Mouse (Mus musculus) midbrain, embryonic 14.5 days (tissue): Measurements from ENCODE around the gene Asnsd1. TPM values are rescaled to one million over a fixed set of nuclear protein-coding genes. Genes with fewer than 3 reads are reported as not detected.
A peak's percentile ranks its signal among the peaks of the same experiment; 100 is the strongest.
"Not testable (repeated sequence)": the region's sequence is repeated elsewhere in the genome, so short reads cannot be mapped to it uniquely, and the experiment has no call there.

Source experiments
- ATAC-seq: fragments of 200-750 bp; cut with Nextera tagmentation; 2 replicates; pipeline ENCODE4 v1.8.0; 2017; ENCODE audit warnings: moderate number of reproducible peaks, moderate library complexity; ENCODE audit not compliant: low FRiP score, low TSS enrichment
- DNase-seq: peaks from one replicate; pipeline ENCODE4 v3.0.0-alpha.2; 2015
- H3K27ac ChIP-seq: fragments of 300-500 bp; sonication (generic); replicated peaks from 2 replicates; pipeline ENCODE4 v1.5.1; 2014; ENCODE audit warnings: mild to moderate bottlenecking, low read depth, low read length, moderate library complexity
- H3K27me3 ChIP-seq: fragments of 300-500 bp; sonication (generic); 2 replicates; pipeline ENCODE4 v1.6.1; 2014; ENCODE audit warnings: low read length, control low read depth, mixed read lengths; ENCODE audit not compliant: control insufficient read depth, insufficient read depth
- H3K36me3 ChIP-seq: fragments of 300-500 bp; sonication (generic); 2 replicates; pipeline ENCODE4 v1.6.1; 2014; ENCODE audit warnings: low read length, control low read depth; ENCODE audit not compliant: control insufficient read depth, insufficient read depth
- H3K4me1 ChIP-seq: fragments of 300-500 bp; sonication (generic); 2 replicates; pipeline ENCODE4 v1.6.1; 2014; ENCODE audit warnings: mild to moderate bottlenecking, antibody characterized with exemption, low read length, control low read depth; ENCODE audit not compliant: control insufficient read depth, insufficient read depth
- H3K4me2 ChIP-seq: fragments of 300-500 bp; sonication (generic); 2 replicates; pipeline ENCODE4 v1.6.1; 2014; ENCODE audit warnings: mild to moderate bottlenecking, low read length, moderate library complexity
- H3K4me3 ChIP-seq: fragments of 300-500 bp; sonication (generic); replicated peaks from 2 replicates; pipeline ENCODE4 v1.5.1; 2014; ENCODE audit warnings: low read depth, low read length
- H3K9ac ChIP-seq: fragments of 300-500 bp; sonication (generic); replicated peaks from 2 replicates; pipeline ENCODE4 v1.6.1; 2014; ENCODE audit warnings: mild to moderate bottlenecking, low read length, moderate library complexity
- H3K9me3 ChIP-seq: fragments of 300-500 bp; sonication (generic); 2 replicates; pipeline ENCODE4 v1.6.1; 2016; ENCODE audit warnings: low read length, control low read depth, mixed read lengths; ENCODE audit not compliant: control insufficient read depth
- WGBS: fragments of 180-500 bp; shearing (Covaris S2); extraction: QIAGEN DNeasy Blood & Tissue Kit; methylation state at CpG from one replicate; pipeline ENCODE4 v1.1.7; 2014; 5-methylcytosine and 5-hydroxymethylcytosine counted together
- polyA plus RNA-seq: library from polyadenylated mRNA; unstranded; fragments of >200 nt; fragmentation: Nextera tagmentation; extraction: Ambion mirVana; gene quantifications from 2 replicates; pipeline ENCODE4 v1.2.1, GENCODE M21; 2014

The Asnsd1 gene
- polyA plus RNA-seq, 1 experiment from 2014 or later: 71.2 TPM

GRCm38 (mm10) chr1:53337403-53337802, 15.1 kb downstream of the Asnsd1 start:
- H3K27ac ChIP-seq, ATAC-seq, H3K9ac ChIP-seq, DNase-seq, H3K9me3 ChIP-seq, H3K4me2 ChIP-seq, H3K4me3 ChIP-seq, H3K27me3 ChIP-seq, H3K4me1 ChIP-seq: not testable (repeated sequence)
- WGBS: 73% methylated on average over 2 of the region's 2 CpGs
- H3K36me3 ChIP-seq: peaks cover 16% of the 10 kb centered on the region

- H3K4me2 ChIP-seq: no peak overlapping the region
- no peak overlapping the region for H3K27ac ChIP-seq
- H3K9ac ChIP-seq: no peak overlapping the region
- H3K4me3 ChIP-seq: no peak overlapping the region
- no peak for DNase-seq
- no peaks in the 10 kb centered on the region for H3K27me3 ChIP-seq
- peaks cover 1% of the 10 kb centered on the region; the same call in 1 of the 2 replicates for H3K36me3 ChIP-seq
- ATAC-seq: no peak
- no peaks in the 10 kb centered on the region for H3K9me3 ChIP-seq
- no peaks in the 10 kb centered on the region for H3K4me1 ChIP-seq
Observed at GRCm38 (mm10) chr1:53335465-53335864, 17.1 kb downstream of the Asnsd1 start.

- 57% methylated on average over 5 of the region's 5 CpGs for WGBS
- H3K36me3 ChIP-seq, H3K4me3 ChIP-seq, H3K4me1 ChIP-seq, DNase-seq, H3K27ac ChIP-seq, ATAC-seq, H3K9ac ChIP-seq, H3K27me3 ChIP-seq, H3K9me3 ChIP-seq, H3K4me2 ChIP-seq: not testable (repeated sequence)
Observed at GRCm38 (mm10) chr1:53333527-53333926, 19.0 kb downstream of the Asnsd1 start.

GRCm38 (mm10) chr1:53324827-53325494, 27.6 kb downstream of the Asnsd1 start:
- H3K36me3 ChIP-seq: peaks cover 20% of the 10 kb centered on the region
- WGBS: 95% methylated on average over 5 of the region's 5 CpGs
- H3K27me3 ChIP-seq: no peaks in the 10 kb centered on the region
- ATAC-seq (no peak), DNase-seq (no peak)
- H3K4me3 ChIP-seq: no peak overlapping the region
- H3K27ac ChIP-seq: no peak overlapping the region
- no peaks in the 10 kb centered on the region for H3K4me1 ChIP-seq
- H3K4me2 ChIP-seq: no peak overlapping the region
- H3K9ac ChIP-seq: no peak overlapping the region
- no peaks in the 10 kb centered on the region for H3K9me3 ChIP-seq

- WGBS: 93% methylated on average over 1 of the region's 1 CpGs
- H3K27me3 ChIP-seq: no peaks in the 10 kb centered on the region
- no peak overlapping the region for H3K4me3 ChIP-seq
- H3K9me3 ChIP-seq: no peaks in the 10 kb centered on the region
- DNase-seq: no peak
- peaks cover 23% of the 10 kb centered on the region for H3K36me3 ChIP-seq
- no peak overlapping the region for H3K27ac ChIP-seq
- H3K9ac ChIP-seq: no peak overlapping the region
- H3K4me2 ChIP-seq: no peak overlapping the region
- H3K4me1 ChIP-seq: no peaks in the 10 kb centered on the region
- ATAC-seq: no peak
Observed at GRCm38 (mm10) chr1:53324277-53324676, 28.3 kb downstream of the Asnsd1 start.

GRCm38 (mm10) chr1:53323254-53323653, 29.3 kb downstream of the Asnsd1 start:
- Histone ChIP-seq H3K4me2 (no peak overlapping the region), H3K27me3 (no peaks in the 10 kb centered on the region), H3K4me1 (no peaks in the 10 kb centered on the region), H3K27ac (no peak overlapping the region), H3K36me3 (peaks cover 27% of the 10 kb centered on the region), H3K4me3 (no peak overlapping the region), H3K9ac (no peak overlapping the region), H3K9me3 (no peaks in the 10 kb centered on the region)
- DNase-seq (no peak), ATAC-seq (no peak)
- WGBS: 96% methylated on average over 5 of the region's 5 CpGs

- Histone ChIP-seq H3K4me2 (no peak overlapping the region), H3K4me3 (no peak overlapping the region), H3K9me3 (no peaks in the 10 kb centered on the region), H3K4me1 (no peaks in the 10 kb centered on the region), H3K27me3 (no peaks in the 10 kb centered on the region), H3K27ac (no peak overlapping the region), H3K9ac (no peak overlapping the region), H3K36me3 (peaks cover 33% of the 10 kb centered on the region)
- ATAC-seq (no peak), DNase-seq (no peak)
- 96% methylated on average over 4 of the region's 4 CpGs for WGBS
Observed at GRCm38 (mm10) chr1:53321662-53322344, 30.7 kb downstream of the Asnsd1 start.

GRCm38 (mm10) chr1:53312989-53313967, 39.3 kb downstream of the Asnsd1 start, which contains the start of gene Osgepl1:
TSS of gene Osgepl1 (plus strand) at chr1:53313624.
- Histone ChIP-seq H3K27me3 (no peaks in the 10 kb centered on the region), H3K27ac (peak within 1 kb of the TSS; percentile 85), H3K9me3 (no peaks in the 10 kb centered on the region), H3K4me2 (peak within 1 kb of the TSS; percentile 62), H3K4me3 (peak within 1 kb of the TSS; percentile 69), H3K4me1 (0 out of 2 replicates have a peak, but pooled peaks cover 3% of the 10 kb centered on the region), H3K9ac (peak within 1 kb of the TSS; percentile 72), H3K36me3 (peaks cover 20% of the 10 kb centered on the region)
- ATAC-seq (peak; percentile 98), DNase-seq (peak; percentile 96)
- 3% methylated on average over 27 of the region's 27 CpGs for WGBS
